Mouse (Mus musculus) hindbrain, postnatal 0 days (tissue): ENCODE results near the gene Cenpu. TPM values are rescaled to one million over a fixed set of nuclear protein-coding genes. Genes with fewer than 3 reads are reported as not detected.
"Not testable (repeated sequence)": the region's sequence is repeated elsewhere in the genome, so short reads cannot be mapped to it uniquely, and the experiment has no call there.

Experiments
- ATAC-seq: fragments of 200-750 bp; cut with Nextera tagmentation; 2 replicates; pipeline ENCODE4 v1.8.0; 2017; ENCODE audit warnings: mild to moderate bottlenecking, moderate TSS enrichment, moderate library complexity
- DNase-seq: peaks from one replicate; pipeline ENCODE4 v3.0.0-alpha.2; 2015; ENCODE audit warnings: low spot score
- H3K27ac ChIP-seq: fragments of 300-500 bp; sonication (generic); 2 replicates; pipeline ENCODE4 v1.5.1; 2014; ENCODE audit warnings: mild to moderate bottlenecking
- H3K27me3 ChIP-seq: fragments of 300-500 bp; sonication (generic); 2 replicates; pipeline ENCODE4 v1.6.1; 2014; ENCODE audit warnings: low read length, mixed read lengths; ENCODE audit not compliant: insufficient read depth
- H3K36me3 ChIP-seq: fragments of 300-500 bp; sonication (generic); 2 replicates; pipeline ENCODE4 v1.6.1; 2014; ENCODE audit warnings: low read length, mixed read lengths; ENCODE audit not compliant: insufficient read depth
- H3K4me1 ChIP-seq: fragments of 300-500 bp; sonication (generic); 2 replicates; pipeline ENCODE4 v1.6.1; 2014; ENCODE audit warnings: antibody characterized with exemption, low read length, mixed read lengths; ENCODE audit not compliant: insufficient read depth
- H3K4me2 ChIP-seq: fragments of 300-500 bp; sonication (generic); 2 replicates; pipeline ENCODE4 v1.6.1; 2014; ENCODE audit warnings: low read depth, mild to moderate bottlenecking, low read length, moderate library complexity, mixed read lengths
- H3K4me3 ChIP-seq: fragments of 300-500 bp; sonication (generic); 2 replicates; pipeline ENCODE4 v1.5.1; 2014; ENCODE audit warnings: low read length
- H3K9ac ChIP-seq: fragments of 300-500 bp; sonication (generic); replicated peaks from 2 replicates; pipeline ENCODE4 v1.6.1; 2014; ENCODE audit warnings: mild to moderate bottlenecking, low read length, moderate library complexity, mixed read lengths
- H3K9me3 ChIP-seq: fragments of 300-500 bp; sonication (generic); 2 replicates; pipeline ENCODE4 v1.6.1; 2016; ENCODE audit warnings: low read length, mixed read lengths
- CTCF ChIP-seq: IDR thresholded peaks from 2 replicates; pipeline ENCODE4 v1.5.1; 2016; ENCODE audit warnings: antibody characterized with exemption, control low read depth, low read depth
- WGBS: fragments of 180-500 bp; shearing (Covaris S2); extraction: QIAGEN DNeasy Blood & Tissue Kit; methylation state at CpG from one replicate; pipeline ENCODE4 v1.1.7; 2014; 5-methylcytosine and 5-hydroxymethylcytosine counted together
- polyA plus RNA-seq: library from polyadenylated mRNA; unstranded; fragments of >200 nt; fragmentation: Nextera tagmentation; extraction: Ambion mirVana; gene quantifications from 2 replicates; pipeline ENCODE4 v1.2.1, GENCODE M21; 2015
- total RNA-seq: library from RNA; depleted of rRNA; stranded (reverse); fragments of >200 nt; gene quantifications from 2 replicates; pipeline ENCODE4 v1.2.3, GENCODE M21; 2014

The Cenpu gene
- total and polyA plus RNA-seq, 2 experiments from 2014 or later: 6.0 to 8.0 TPM

DNA sequence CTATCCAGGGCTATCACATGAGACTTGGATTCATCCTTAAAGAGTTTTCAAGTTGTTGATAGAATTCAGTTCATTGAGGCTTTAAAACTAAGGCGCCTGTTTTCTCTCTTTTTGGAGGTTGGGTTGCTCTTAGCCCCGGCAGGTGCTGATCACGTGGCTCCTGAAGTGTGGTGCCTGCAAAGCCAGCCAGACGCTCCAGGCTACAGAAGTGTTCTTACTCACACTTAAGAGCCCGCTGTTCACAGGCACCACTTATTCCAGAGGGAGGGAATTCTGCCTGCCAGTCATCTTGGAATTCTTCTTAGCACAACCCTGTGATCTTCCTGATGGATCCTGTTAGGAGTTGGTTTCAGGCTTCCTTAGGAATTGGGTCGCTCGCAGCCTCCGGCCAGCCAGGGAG lies 16.1 kb downstream of the Cenpu start:
- Histone ChIP-seq H3K27me3 (no peaks in the 10 kb centered on the region), H3K4me2 (no peak overlapping the region), H3K4me1 (no peaks in the 10 kb centered on the region), H3K36me3 (no peaks in the 10 kb centered on the region), H3K9ac (no peak overlapping the region), H3K9me3 (no peaks in the 10 kb centered on the region), H3K4me3 (no peak overlapping the region), H3K27ac (no peak overlapping the region)
- DNase-seq (no peak), ATAC-seq (no peak)
- WGBS: 93% methylated on average over 8 of the region's 8 CpGs
- TF ChIP-seq CTCF: no peak

DNA sequence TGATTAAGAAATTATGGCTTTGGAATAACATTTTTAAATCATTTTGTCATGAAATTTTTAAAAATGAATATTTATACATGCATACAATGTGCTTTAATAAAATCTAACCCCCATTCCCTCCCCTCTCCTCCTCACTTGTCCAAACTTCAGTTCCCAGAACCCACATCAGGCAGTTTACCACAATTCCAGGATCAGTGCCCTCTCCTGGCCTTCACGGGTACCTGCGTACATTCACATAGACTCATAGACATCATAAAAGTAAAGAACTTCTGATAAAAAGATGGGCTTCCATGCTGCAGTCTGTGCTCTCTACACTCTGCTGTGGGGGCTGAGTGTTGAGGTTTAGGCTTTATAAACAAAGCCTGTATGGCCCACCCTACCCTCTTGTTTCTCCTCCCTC lies 17.1 kb downstream of the Cenpu start:
- Histone ChIP-seq H3K27me3 (no peaks in the 10 kb centered on the region), H3K4me2 (no peak overlapping the region), H3K36me3 (no peaks in the 10 kb centered on the region), H3K9ac (no peak overlapping the region), H3K27ac (no peak overlapping the region), H3K4me3 (no peak overlapping the region), H3K4me1 (no peaks in the 10 kb centered on the region), H3K9me3 (no peaks in the 10 kb centered on the region)
- DNase-seq: peak; percentile 32
- WGBS: 83% methylated on average over 2 of the region's 2 CpGs
- 0 out of 2 replicates have a peak, but pooled peaks have one; percentile 43 for ATAC-seq
- peak; percentile 55 for TF ChIP-seq CTCF

- Histone ChIP-seq H3K9me3 (no peaks in the 10 kb centered on the region), H3K36me3 (no peaks in the 10 kb centered on the region), H3K4me1 (no peaks in the 10 kb centered on the region), H3K27ac (no peak overlapping the region), H3K9ac (no peak overlapping the region), H3K4me2 (no peak overlapping the region), H3K27me3 (no peaks in the 10 kb centered on the region), H3K4me3 (no peak overlapping the region)
- TF ChIP-seq CTCF: no peak
- no peak for ATAC-seq
- WGBS: 88% methylated on average over 19 of the region's 19 CpGs
- DNase-seq: no peak
These were observed 18.0 kb downstream of the Cenpu start for GRCm38 (mm10) chr8:46569659-46570441.

DNA sequence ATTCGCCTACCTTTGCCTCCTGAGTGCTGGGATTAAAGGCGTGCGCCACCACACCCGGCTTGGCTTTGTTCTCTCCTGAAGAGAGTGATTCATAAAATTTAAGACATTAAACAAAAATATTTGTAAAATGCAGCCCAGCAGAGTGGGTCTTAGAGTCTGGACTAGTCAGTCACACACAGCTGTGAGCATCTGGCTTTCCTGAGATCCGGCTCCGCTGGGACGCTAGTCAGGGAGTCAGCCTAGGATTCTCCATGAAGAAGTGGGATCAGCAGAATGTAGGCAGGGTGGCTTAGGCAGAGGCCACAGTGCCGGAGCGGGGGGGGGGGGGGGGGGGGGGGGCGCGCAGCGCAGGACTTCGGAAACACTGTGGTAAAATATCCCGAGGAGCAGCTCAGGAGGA lies 18.8 kb downstream of the Cenpu start:
- no peak overlapping the region for H3K4me2 ChIP-seq
- H3K9me3 ChIP-seq: no peaks in the 10 kb centered on the region
- no peak overlapping the region for H3K4me3 ChIP-seq
- ATAC-seq (no peak), DNase-seq (no peak)
- TF ChIP-seq CTCF: no peak
- H3K4me1 ChIP-seq: no peaks in the 10 kb centered on the region
- H3K36me3 ChIP-seq: no peaks in the 10 kb centered on the region
- H3K27me3 ChIP-seq: no peaks in the 10 kb centered on the region
- 94% methylated on average over 9 of the region's 14 CpGs for WGBS
- no peak overlapping the region for H3K9ac ChIP-seq
- H3K27ac ChIP-seq: no peak overlapping the region

GRCm38 (mm10) chr8:46573446-46573845 lies 21.6 kb downstream of the Cenpu start:
- H3K36me3 ChIP-seq: peaks cover 17% of the 10 kb centered on the region; the same call in 1 of the 2 replicates
- DNase-seq (no peak), ATAC-seq (no peak)
- no peak overlapping the region for H3K4me2 ChIP-seq
- no peaks in the 10 kb centered on the region for H3K9me3 ChIP-seq
- H3K4me1 ChIP-seq: no peaks in the 10 kb centered on the region
- no peak for TF ChIP-seq CTCF
- 90% methylated on average over 2 of the region's 2 CpGs for WGBS
- H3K27ac ChIP-seq: no peak overlapping the region
- H3K27me3 ChIP-seq: no peaks in the 10 kb centered on the region
- H3K4me3 ChIP-seq: no peak overlapping the region
- no peak overlapping the region for H3K9ac ChIP-seq

GRCm38 (mm10) chr8:46573964-46574363 lies 22.1 kb downstream of the Cenpu start:
- ATAC-seq (no peak), DNase-seq (no peak)
- H3K27ac ChIP-seq: no peak overlapping the region
- H3K4me1 ChIP-seq: no peaks in the 10 kb centered on the region
- no peak for TF ChIP-seq CTCF
- no peaks in the 10 kb centered on the region for H3K27me3 ChIP-seq
- no peak overlapping the region for H3K9ac ChIP-seq
- H3K36me3 ChIP-seq: peaks cover 22% of the 10 kb centered on the region; the same call in 1 of the 2 replicates
- no peaks in the 10 kb centered on the region for H3K9me3 ChIP-seq
- WGBS: 98% methylated on average over 2 of the region's 2 CpGs
- no peak overlapping the region for H3K4me2 ChIP-seq
- no peak overlapping the region for H3K4me3 ChIP-seq

GRCm38 (mm10) chr8:46578794-46579193 lies 27.0 kb downstream of the Cenpu start:
- Histone ChIP-seq H3K4me1 (no peaks in the 10 kb centered on the region), H3K36me3 (peaks cover 31% of the 10 kb centered on the region; the same call in 1 of the 2 replicates), H3K9ac (no peak overlapping the region), H3K4me3 (no peak overlapping the region), H3K27me3 (no peaks in the 10 kb centered on the region), H3K9me3 (no peaks in the 10 kb centered on the region), H3K4me2 (no peak overlapping the region), H3K27ac (no peak overlapping the region)
- WGBS: 94% methylated on average over 9 of the region's 9 CpGs
- no peak for TF ChIP-seq CTCF
- ATAC-seq (no peak), DNase-seq (no peak)

GRCm38 (mm10) chr8:46584328-46584727 lies 32.5 kb downstream of the Cenpu start:
- DNase-seq, ATAC-seq, H3K27ac ChIP-seq, H3K4me3 ChIP-seq, H3K4me1 ChIP-seq, H3K9me3 ChIP-seq, H3K36me3 ChIP-seq, H3K4me2 ChIP-seq, H3K27me3 ChIP-seq, H3K9ac ChIP-seq: not testable (repeated sequence)
- 47% methylated on average over 4 of the region's 4 CpGs for WGBS
